Mouse (Mus musculus) spleen, postnatal 4 days (tissue): ENCODE measurements around the gene Cep104.

Source experiments
- DNase-seq, 2 experiments: peaks; one replicate each; pipeline ENCODE4 v3.0.0; 2022; ENCODE audit warnings: low spot score in 2 of 2

Cep104 gene

GRCm38 (mm10) chr4:154045837-154046236 is 70.8 kb downstream of the Cep104 start:
- no peak for DNase-seq

GRCm38 (mm10) chr4:154051401-154051800 is 76.4 kb downstream of the Cep104 start:
- DNase-seq, result no peak

DNA sequence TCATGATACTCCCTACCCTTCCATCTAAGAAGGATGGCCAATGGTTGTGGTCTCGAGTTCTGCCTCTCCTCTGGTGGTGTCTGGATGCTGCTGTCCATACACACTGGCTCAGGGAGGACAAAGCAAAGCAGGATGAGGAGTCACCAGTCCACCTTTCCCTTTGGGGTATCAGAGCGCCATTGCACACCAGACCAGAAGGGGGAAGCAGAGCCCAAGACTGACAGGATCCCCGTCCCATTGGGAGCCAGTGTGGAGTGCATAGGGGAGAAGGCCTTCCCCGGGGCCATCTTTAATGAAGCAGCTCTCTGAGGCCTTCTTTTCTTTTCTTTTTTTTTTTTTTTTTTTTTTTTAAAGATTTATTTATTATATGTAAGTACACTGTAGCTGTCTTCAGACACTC is 78.1 kb downstream of the Cep104 start:
- no peak for DNase-seq

- no peak for DNase-seq
Observed at GRCm38 (mm10) chr4:154055482-154055881, 80.5 kb downstream of the Cep104 start.

DNA sequence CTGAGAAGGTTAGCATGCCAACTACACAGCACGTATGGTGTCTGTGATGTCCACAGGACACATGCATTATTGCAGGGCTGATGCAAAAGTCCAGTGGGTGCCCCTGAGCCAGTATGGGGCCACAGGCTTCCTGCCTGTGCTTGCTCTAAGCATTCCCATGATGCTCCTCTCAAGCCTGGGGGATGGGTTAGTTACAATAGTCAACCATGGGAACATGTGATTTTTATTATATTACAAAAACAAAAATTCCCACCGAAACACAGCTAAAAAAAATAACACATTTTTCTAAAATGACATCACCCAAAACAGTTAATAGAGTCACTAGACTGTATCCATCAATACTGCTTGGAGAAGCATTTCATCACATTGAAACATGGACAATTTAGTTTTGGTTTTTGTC is 81.1 kb downstream of the Cep104 start:
- DNase-seq, result no peak

DNA sequence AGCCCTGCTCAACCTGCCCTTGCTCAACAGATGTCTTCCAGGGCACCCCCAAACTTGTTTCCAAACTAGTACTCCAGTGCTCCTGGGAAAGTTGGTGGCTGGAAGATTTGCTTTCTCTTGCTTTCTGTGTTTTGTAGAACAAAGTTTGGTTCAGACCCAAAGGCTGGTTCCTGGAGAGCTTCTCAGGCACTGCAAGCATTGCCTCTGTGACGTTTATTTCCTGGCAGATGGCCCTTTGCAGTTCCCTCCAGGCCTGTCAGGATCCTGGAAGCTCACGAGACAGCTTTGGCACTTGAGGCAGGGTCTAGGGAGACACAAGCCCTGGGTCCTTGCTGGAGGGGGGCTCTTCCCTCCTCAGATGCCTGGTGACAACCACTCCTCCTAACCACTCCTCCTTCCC is 81.7 kb downstream of the Cep104 start:
- no peak for DNase-seq

DNA sequence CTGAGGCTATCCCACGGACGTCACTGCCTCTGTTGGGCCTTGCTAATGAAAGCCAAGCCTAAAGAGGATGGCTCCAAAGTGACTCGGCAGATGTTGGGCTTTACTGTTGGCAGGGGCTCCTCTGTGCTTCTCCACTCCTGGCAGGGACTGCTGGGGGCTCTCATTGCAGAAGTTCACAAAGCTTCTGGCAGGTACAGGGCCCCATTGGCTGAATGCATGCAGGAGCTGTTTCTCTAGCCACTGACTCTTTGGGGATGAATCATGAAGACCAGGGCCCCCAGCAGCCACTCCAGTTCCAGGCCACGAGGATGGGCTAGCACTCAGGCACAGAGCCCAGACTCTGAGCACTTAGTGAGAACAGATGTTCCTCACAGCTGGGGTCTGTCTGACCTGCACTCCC is 82.7 kb downstream of the Cep104 start:
- no peak for DNase-seq
